Mouse (Mus musculus): Measurements from ENCODE around the gene Prss29. TPM values are rescaled to one million over a fixed set of nuclear protein-coding genes. Genes with fewer than 3 reads are reported as not detected.

Gene Prss29
- polyA plus RNA-seq (2012), result not detected in 2 replicates

DNA sequence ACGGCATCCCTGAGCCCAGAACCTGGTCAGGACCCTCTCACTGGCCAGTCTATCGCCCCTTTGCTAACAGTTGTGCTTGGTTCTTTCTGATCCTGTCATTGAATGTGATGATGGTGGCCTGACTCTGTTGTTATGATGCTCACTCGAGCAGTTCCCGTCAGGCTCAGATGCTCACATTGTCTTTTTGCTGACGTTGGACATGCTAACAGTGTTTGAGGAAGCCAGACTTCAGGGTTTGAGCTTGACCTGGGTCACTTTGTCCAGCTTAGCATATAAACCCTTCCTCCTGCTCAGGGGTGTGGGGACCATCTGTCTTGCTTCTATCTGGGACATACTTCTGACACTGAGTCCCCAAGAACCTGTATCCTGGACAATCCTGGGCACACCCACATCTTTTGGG, at the start of gene Prss29:
Prss29 (plus strand) TSS at position 301 of the 400 bp plus-strand sequence.
- TF ChIP-seq TAL1 (IDR thresholded peaks at IDR 0.05; ENCODE audit: low read length), result no peak
- no peak for TF ChIP-seq GATA1 (IDR thresholded peaks at IDR 0.05; ENCODE audit: low read length)
- H3K36me3 ChIP-seq (ENCODE audit: control insufficient read depth), result no peaks in the 10 kb centered on the region
- H3K27me3 ChIP-seq (ENCODE audit: control insufficient read depth), result no peaks in the 10 kb centered on the region
- H3K4me1 ChIP-seq (ENCODE audit: control insufficient read depth), result no peaks in the 10 kb centered on the region
- H3K9me3 ChIP-seq (ENCODE audit: control insufficient read depth, low read length), result no peaks in the 10 kb centered on the region
- H3K4me3 ChIP-seq (replicated peaks), result no peak within 1 kb of the TSS

- Histone ChIP-seq H3K9me3 (ENCODE audit: control insufficient read depth, low read length) (no peaks in the 10 kb centered on the region), H3K27me3 (ENCODE audit: control insufficient read depth) (no peaks in the 10 kb centered on the region), H3K4me3 (replicated peaks) (peak overlapping the region; percentile 86), H3K4me1 (ENCODE audit: control insufficient read depth) (peaks cover 45% of the 10 kb centered on the region), H3K36me3 (ENCODE audit: control insufficient read depth) (peaks cover 63% of the 10 kb centered on the region)
- TF ChIP-seq TAL1 (IDR thresholded peaks at IDR 0.05; ENCODE audit: low read length) (no peak), GATA1 (IDR thresholded peaks at IDR 0.05; ENCODE audit: low read length) (no peak)
These were observed 47.6 kb upstream of the Prss29 start for GRCm38 (mm10) chr17:25270795-25271335.

DNA sequence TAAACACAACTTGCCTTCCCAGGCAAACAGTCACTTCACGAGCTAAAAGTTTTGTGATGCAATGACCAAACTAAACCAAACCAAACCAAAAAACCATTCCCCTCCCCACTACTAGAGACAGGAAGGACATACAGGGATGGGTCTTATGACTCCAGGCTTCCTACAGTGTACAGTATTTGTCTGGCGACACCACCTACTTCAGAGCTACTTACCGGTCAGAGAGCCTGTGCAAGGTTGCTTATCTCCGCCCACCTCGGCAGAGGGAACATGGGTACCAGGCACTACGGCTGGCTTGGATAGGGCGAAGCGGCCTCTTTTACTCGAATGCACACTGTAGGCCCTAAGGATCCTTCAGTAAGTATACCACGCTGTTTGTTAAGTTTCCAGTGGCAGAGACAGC, 46.1 kb upstream of the Prss29 start:
- Histone ChIP-seq H3K4me1 (ENCODE audit: control insufficient read depth) (peaks cover 45% of the 10 kb centered on the region), H3K36me3 (ENCODE audit: control insufficient read depth) (peaks cover 48% of the 10 kb centered on the region), H3K27me3 (ENCODE audit: control insufficient read depth) (no peaks in the 10 kb centered on the region), H3K9me3 (ENCODE audit: control insufficient read depth, low read length) (no peaks in the 10 kb centered on the region), H3K4me3 (replicated peaks) (peak overlapping the region; percentile 86)
- peak; percentile 48; the same call in 1 of the 2 replicates for TF ChIP-seq GATA1 (IDR thresholded peaks at IDR 0.05; ENCODE audit: low read length)
- no peak for TF ChIP-seq TAL1 (IDR thresholded peaks at IDR 0.05; ENCODE audit: low read length)

DNA sequence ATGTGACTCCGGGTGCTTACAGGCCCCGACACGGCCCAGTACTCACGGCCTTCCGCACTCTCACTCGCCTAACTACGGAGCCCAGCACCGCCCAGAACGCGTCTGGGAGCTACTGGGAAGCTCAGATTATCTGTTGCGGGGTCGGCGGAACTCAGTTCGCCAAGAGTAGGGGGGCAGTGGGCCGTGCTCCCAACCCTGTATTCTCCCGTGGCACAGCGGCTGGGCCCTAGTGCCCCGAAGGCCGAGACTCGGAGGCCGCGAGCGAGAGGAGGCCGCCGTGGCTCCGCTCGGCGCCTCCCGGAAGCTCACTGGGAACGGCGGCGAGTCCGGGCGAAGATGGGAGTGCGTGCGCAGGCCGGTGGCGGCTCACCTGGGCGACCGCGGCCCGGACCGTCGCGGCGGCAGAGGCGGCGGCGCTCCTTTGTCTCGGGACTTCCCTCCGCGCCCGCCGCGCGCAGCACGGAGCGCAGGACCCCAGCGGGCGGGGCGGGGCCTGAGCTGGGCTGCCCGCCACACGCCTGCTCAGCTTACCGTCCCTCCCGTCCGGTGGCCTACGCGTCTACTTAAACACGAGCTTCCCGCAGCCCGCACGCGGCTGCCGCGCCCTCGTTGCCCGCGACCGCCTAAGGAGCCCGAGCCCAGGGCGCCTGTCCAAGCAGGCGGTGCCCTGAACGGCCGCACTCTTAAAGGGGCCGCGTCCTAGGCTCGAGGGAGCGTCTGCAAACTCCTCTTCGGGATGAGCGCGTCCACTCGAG, 45.3 kb upstream of the Prss29 start:
- H3K4me3 ChIP-seq (replicated peaks), result peak overlapping the region; percentile 86
- H3K4me1 ChIP-seq (ENCODE audit: control insufficient read depth), result peaks cover 45% of the 10 kb centered on the region

DNA sequence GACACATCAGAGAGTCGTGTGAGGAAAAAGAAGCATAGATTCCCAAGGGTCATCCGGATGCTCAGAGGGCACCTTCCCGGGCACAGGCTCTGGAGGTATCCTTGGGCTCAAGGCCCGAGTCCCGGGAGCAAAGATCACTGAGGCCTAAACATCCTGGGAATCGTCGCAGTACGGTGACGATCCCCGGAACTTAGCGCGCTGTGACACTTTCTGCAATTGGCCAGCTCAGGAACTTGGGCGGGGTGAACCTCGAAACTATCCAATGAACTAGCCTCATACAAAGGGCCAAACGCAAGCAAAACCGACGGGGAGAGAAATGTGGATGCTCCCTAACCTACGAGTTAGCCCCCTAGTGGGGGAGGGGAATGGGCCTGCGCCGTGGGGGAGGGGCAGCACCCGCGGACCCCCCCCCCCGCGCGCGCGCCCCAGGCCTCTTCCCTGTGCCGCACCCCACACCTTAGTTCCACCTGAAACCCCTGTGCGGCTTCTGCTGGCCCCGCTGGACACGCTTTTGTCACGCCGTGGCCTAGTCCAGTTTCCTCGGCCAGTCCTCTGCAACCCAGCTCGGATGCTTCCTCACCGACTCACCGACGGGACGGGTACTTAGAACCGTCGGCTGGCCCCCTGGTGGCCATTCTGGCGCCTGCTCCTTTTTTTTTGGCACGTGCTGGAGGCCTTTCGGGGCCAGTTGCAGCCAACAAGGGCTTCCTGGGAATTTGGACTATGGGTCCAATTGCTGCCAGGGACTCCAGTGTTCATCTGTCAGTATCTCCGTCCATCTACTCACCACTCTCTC, 44.5 kb upstream of the Prss29 start:
- TF ChIP-seq GATA1 (IDR thresholded peaks at IDR 0.05; ENCODE audit: low read length), result no peak
- TF ChIP-seq TAL1 (IDR thresholded peaks at IDR 0.05; ENCODE audit: low read length), result no peak
- Histone ChIP-seq H3K27me3 (ENCODE audit: control insufficient read depth) (no peaks in the 10 kb centered on the region), H3K9me3 (ENCODE audit: control insufficient read depth, low read length) (no peaks in the 10 kb centered on the region), H3K4me1 (ENCODE audit: control insufficient read depth) (peaks cover 45% of the 10 kb centered on the region), H3K36me3 (ENCODE audit: control insufficient read depth) (peaks cover 32% of the 10 kb centered on the region), H3K4me3 (replicated peaks) (peak overlapping the region; percentile 86)

More for the DNA sequence above, 45.3 kb upstream of the Prss29 start:
- TF ChIP-seq TAL1 (IDR thresholded peaks at IDR 0.05; ENCODE audit: low read length) (no peak), GATA1 (IDR thresholded peaks at IDR 0.05; ENCODE audit: low read length) (no peak)
- H3K9me3 ChIP-seq (ENCODE audit: control insufficient read depth, low read length), result no peaks in the 10 kb centered on the region
- peaks cover 40% of the 10 kb centered on the region for H3K36me3 ChIP-seq (ENCODE audit: control insufficient read depth)
- H3K27me3 ChIP-seq (ENCODE audit: control insufficient read depth), result no peaks in the 10 kb centered on the region

DNA sequence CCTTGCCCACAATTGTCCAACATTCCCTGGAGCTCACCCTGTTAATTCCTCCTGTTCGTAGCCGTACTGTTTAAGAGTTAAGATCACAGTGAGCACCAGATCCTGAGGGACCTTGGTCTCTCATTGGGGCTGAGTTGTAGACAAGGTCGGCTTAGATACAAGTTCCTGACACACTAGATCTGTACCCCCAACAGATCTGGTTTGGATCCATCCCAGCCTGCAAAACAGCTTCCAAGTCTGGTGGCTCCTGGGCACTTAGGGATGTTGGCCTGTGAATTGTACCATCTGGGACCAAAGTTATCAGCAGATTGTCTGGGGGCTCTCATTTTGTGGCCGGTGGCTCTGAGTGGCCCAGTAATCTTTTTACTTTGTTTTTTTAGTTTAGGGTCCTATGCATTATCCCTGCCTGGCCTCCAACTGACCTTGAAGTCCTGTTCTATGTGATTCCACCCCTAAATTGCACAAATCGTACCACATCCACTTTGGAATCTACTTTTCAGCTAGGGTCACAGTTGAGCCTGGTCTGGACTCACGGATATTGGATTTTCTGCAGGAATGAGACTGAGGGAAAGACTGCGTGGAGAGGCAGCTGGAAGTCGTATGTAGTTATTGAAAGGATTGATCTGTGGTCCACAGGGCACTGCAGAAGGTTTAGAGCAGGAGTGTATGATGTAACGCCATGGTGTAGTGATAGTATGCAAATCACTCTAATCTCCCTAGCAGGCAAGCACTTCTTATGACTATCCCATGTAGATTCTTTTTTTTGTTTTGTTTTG, 43.7 kb upstream of the Prss29 start, which contains the start of gene Ube2i:
Ube2i (minus strand) TSS at position 52 of the 776 bp plus-strand sequence.
- H3K36me3 ChIP-seq (ENCODE audit: control insufficient read depth), result peaks cover 24% of the 10 kb centered on the region
- H3K4me1 ChIP-seq (ENCODE audit: control insufficient read depth), result peaks cover 38% of the 10 kb centered on the region
- peaks cover 3% of the 10 kb centered on the region; the same call in 1 of the 2 replicates for H3K27me3 ChIP-seq (ENCODE audit: control insufficient read depth)

GRCm38 (mm10) chr17:25275833-25276232, 42.6 kb upstream of the Prss29 start:
- Histone ChIP-seq H3K36me3 (ENCODE audit: control insufficient read depth) (peaks cover 13% of the 10 kb centered on the region), H3K4me3 (replicated peaks) (no peak overlapping the region), H3K9me3 (ENCODE audit: control insufficient read depth, low read length) (no peaks in the 10 kb centered on the region), H3K27me3 (ENCODE audit: control insufficient read depth) (peaks cover 3% of the 10 kb centered on the region; the same call in 1 of the 2 replicates), H3K4me1 (ENCODE audit: control insufficient read depth) (peaks cover 28% of the 10 kb centered on the region)
- TF ChIP-seq TAL1 (IDR thresholded peaks at IDR 0.05; ENCODE audit: low read length) (no peak), GATA1 (IDR thresholded peaks at IDR 0.05; ENCODE audit: low read length) (no peak)

More for the DNA sequence above, 43.7 kb upstream of the Prss29 start, which contains the start of gene Ube2i:
- no peak for TF ChIP-seq GATA1 (IDR thresholded peaks at IDR 0.05; ENCODE audit: low read length)
- no peak for TF ChIP-seq TAL1 (IDR thresholded peaks at IDR 0.05; ENCODE audit: low read length)
- H3K4me3 ChIP-seq (replicated peaks), result peak within 1 kb of the TSS; percentile 86
- no peaks in the 10 kb centered on the region for H3K9me3 ChIP-seq (ENCODE audit: control insufficient read depth, low read length)

DNA sequence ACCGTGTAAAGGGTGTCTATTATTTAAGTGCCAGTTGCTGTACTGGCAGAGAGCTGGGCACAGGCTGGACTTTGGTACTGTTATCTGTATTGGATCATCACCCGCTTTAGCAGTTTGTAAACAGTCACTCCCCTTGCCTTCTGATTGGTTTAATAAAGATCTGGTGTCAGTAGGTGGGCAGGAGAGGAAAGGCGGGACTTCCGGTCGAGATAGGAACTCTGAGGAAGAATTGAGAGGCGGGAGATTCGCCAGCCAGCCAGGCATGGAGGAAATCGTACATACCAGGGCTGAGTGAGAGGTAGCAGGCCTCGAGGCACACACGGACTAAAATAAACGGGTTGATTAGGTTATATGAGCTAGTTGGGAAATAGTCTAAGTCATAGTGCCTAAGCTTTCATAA, 36.3 kb upstream of the Prss29 start:
- H3K27me3 ChIP-seq (ENCODE audit: control insufficient read depth), result peaks cover 3% of the 10 kb centered on the region; the same call in 1 of the 2 replicates
- H3K36me3 ChIP-seq (ENCODE audit: control insufficient read depth), result no peaks in the 10 kb centered on the region
- peak overlapping the region; percentile 52 for H3K4me3 ChIP-seq (replicated peaks)
- H3K4me1 ChIP-seq (ENCODE audit: control insufficient read depth), result peaks cover 9% of the 10 kb centered on the region
- TF ChIP-seq GATA1 (IDR thresholded peaks at IDR 0.05; ENCODE audit: low read length), result peak; percentile 47; the same call in 1 of the 2 replicates
- no peak for TF ChIP-seq TAL1 (IDR thresholded peaks at IDR 0.05; ENCODE audit: low read length)
- no peaks in the 10 kb centered on the region for H3K9me3 ChIP-seq (ENCODE audit: control insufficient read depth, low read length)

Data from erythroblast, embryonic 14.5 days (primary cell).